Mouse (Mus musculus): ENCODE measurements around the gene Gen1. TPM values are rescaled to one million over a fixed set of nuclear protein-coding genes. Genes with fewer than 3 reads are reported as not detected.

Gene Gen1
- total and polyA plus RNA-seq, 2 experiments from 2014 or later = 0.51 to 0.99 TPM

GRCm38 (mm10) chr12:11286382-11286781 lies 20.8 kb upstream of the Gen1 start:
- no peak overlapping the region for H3K4me2 ChIP-seq (ENCODE audit: low read depth, low read length, poor library complexity, severe bottlenecking)
- no peaks in the 10 kb centered on the region for H3K9me3 ChIP-seq (ENCODE audit: low read length)
- DNase-seq (ENCODE audit: low spot score) (no peak), ATAC-seq (ENCODE audit: low FRiP score) (no peak)
- H3K27me3 ChIP-seq (ENCODE audit: insufficient read depth, low read length) = no peaks in the 10 kb centered on the region
- no peak overlapping the region for H3K4me3 ChIP-seq (ENCODE audit: low read depth, low read length)
- H3K36me3 ChIP-seq (ENCODE audit: insufficient read depth, low read length) = peaks cover 37% of the 10 kb centered on the region
- no peak overlapping the region for H3K27ac ChIP-seq (ENCODE audit: low read depth, low read length)
- no peaks in the 10 kb centered on the region for H3K4me1 ChIP-seq (ENCODE audit: insufficient read depth, low read length)
- no peak overlapping the region for H3K9ac ChIP-seq (replicated peaks; ENCODE audit: low read length, poor library complexity, severe bottlenecking)
- 93% methylated on average over 2 of the region's 2 CpGs for WGBS
- peak; percentile 16; the same call in 1 of the 2 replicates for TF ChIP-seq CTCF (IDR thresholded peaks at IDR 0.05)

- 90% methylated on average over 2 of the region's 2 CpGs for WGBS
- peaks cover 23% of the 10 kb centered on the region for H3K36me3 ChIP-seq (ENCODE audit: insufficient read depth, low read length)
- H3K9ac ChIP-seq (replicated peaks; ENCODE audit: low read length, poor library complexity, severe bottlenecking) = no peak overlapping the region
- no peaks in the 10 kb centered on the region for H3K27me3 ChIP-seq (ENCODE audit: insufficient read depth, low read length)
- H3K9me3 ChIP-seq (ENCODE audit: low read length) = no peaks in the 10 kb centered on the region
- DNase-seq (ENCODE audit: low spot score) = no peak
- no peak overlapping the region for H3K4me3 ChIP-seq (ENCODE audit: low read depth, low read length)
- H3K4me2 ChIP-seq (ENCODE audit: low read depth, low read length, poor library complexity, severe bottlenecking) = no peak overlapping the region
- no peak for ATAC-seq (ENCODE audit: low FRiP score)
- H3K27ac ChIP-seq (ENCODE audit: low read depth, low read length) = no peak overlapping the region
- H3K4me1 ChIP-seq (ENCODE audit: insufficient read depth, low read length) = no peaks in the 10 kb centered on the region
- TF ChIP-seq CTCF (IDR thresholded peaks at IDR 0.05) = no peak
These were observed 16.0 kb upstream of the Gen1 start for GRCm38 (mm10) chr12:11281584-11281983.

- Histone ChIP-seq H3K36me3 (ENCODE audit: insufficient read depth, low read length) (peaks cover 16% of the 10 kb centered on the region; the same call in 1 of the 2 replicates), H3K4me3 (ENCODE audit: low read depth, low read length) (no peak overlapping the region), H3K27me3 (ENCODE audit: insufficient read depth, low read length) (no peaks in the 10 kb centered on the region), H3K4me1 (ENCODE audit: insufficient read depth, low read length) (no peaks in the 10 kb centered on the region), H3K4me2 (ENCODE audit: low read depth, low read length, poor library complexity, severe bottlenecking) (no peak overlapping the region), H3K9ac (replicated peaks; ENCODE audit: low read length, poor library complexity, severe bottlenecking) (no peak overlapping the region), H3K9me3 (ENCODE audit: low read length) (no peaks in the 10 kb centered on the region), H3K27ac (ENCODE audit: low read depth, low read length) (no peak overlapping the region)
- 95% methylated on average over 3 of the region's 3 CpGs for WGBS
- ATAC-seq (ENCODE audit: low FRiP score) = no peak
- DNase-seq (ENCODE audit: low spot score) = no peak
- TF ChIP-seq CTCF (IDR thresholded peaks at IDR 0.05) = no peak
These were observed 14.3 kb upstream of the Gen1 start for GRCm38 (mm10) chr12:11279886-11280285.

DNA sequence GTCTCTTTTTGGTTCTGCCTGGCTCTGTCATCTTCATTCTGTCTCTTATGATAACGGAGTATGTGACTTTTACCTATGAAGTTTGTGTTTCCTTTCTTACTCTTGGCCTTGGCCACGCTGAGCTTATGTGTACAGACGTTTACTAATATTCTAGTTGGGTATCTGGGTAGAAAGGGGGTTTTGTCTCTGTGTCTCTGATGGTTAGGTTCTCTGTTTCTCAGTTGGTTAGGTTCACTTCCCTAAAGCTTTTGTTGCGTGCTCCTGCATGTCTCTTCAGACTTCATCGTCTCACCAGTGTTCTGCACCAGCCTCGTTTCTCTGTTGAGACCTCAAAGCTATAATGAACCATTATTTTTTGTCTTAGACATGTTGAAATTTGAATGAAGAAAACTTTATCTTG lies 11.6 kb upstream of the Gen1 start:
- Histone ChIP-seq H3K4me3 (ENCODE audit: low read depth, low read length) (no peak overlapping the region), H3K27ac (ENCODE audit: low read depth, low read length) (no peak overlapping the region), H3K9ac (replicated peaks; ENCODE audit: low read length, poor library complexity, severe bottlenecking) (no peak overlapping the region), H3K36me3 (ENCODE audit: insufficient read depth, low read length) (peaks cover 21% of the 10 kb centered on the region), H3K9me3 (ENCODE audit: low read length) (no peaks in the 10 kb centered on the region), H3K27me3 (ENCODE audit: insufficient read depth, low read length) (no peaks in the 10 kb centered on the region), H3K4me1 (ENCODE audit: insufficient read depth, low read length) (no peaks in the 10 kb centered on the region), H3K4me2 (ENCODE audit: low read depth, low read length, poor library complexity, severe bottlenecking) (no peak overlapping the region)
- 96% methylated on average over 6 of the region's 6 CpGs for WGBS
- no peak for DNase-seq (ENCODE audit: low spot score)
- no peak for ATAC-seq (ENCODE audit: low FRiP score)
- TF ChIP-seq CTCF (IDR thresholded peaks at IDR 0.05) = no peak

- ATAC-seq (ENCODE audit: low FRiP score) (no peak), DNase-seq (ENCODE audit: low spot score) (no peak)
- Histone ChIP-seq H3K9ac (replicated peaks; ENCODE audit: low read length, poor library complexity, severe bottlenecking) (no peak overlapping the region), H3K4me3 (ENCODE audit: low read depth, low read length) (no peak overlapping the region), H3K27me3 (ENCODE audit: insufficient read depth, low read length) (no peaks in the 10 kb centered on the region), H3K4me2 (ENCODE audit: low read depth, low read length, poor library complexity, severe bottlenecking) (no peak overlapping the region), H3K27ac (ENCODE audit: low read depth, low read length) (no peak overlapping the region), H3K9me3 (ENCODE audit: low read length) (no peaks in the 10 kb centered on the region), H3K36me3 (ENCODE audit: insufficient read depth, low read length) (peaks cover 21% of the 10 kb centered on the region), H3K4me1 (ENCODE audit: insufficient read depth, low read length) (no peaks in the 10 kb centered on the region)
- no peak for TF ChIP-seq CTCF (IDR thresholded peaks at IDR 0.05)
- WGBS = 91% methylated on average over 2 of the region's 2 CpGs
These were observed 11.0 kb upstream of the Gen1 start for GRCm38 (mm10) chr12:11276632-11277031.

- 91% methylated on average over 1 of the region's 1 CpGs for WGBS
- Histone ChIP-seq H3K36me3 (ENCODE audit: insufficient read depth, low read length) (peaks cover 18% of the 10 kb centered on the region), H3K4me3 (ENCODE audit: low read depth, low read length) (no peak overlapping the region), H3K9ac (replicated peaks; ENCODE audit: low read length, poor library complexity, severe bottlenecking) (no peak overlapping the region), H3K4me1 (ENCODE audit: insufficient read depth, low read length) (peaks cover 4% of the 10 kb centered on the region), H3K4me2 (ENCODE audit: low read depth, low read length, poor library complexity, severe bottlenecking) (no peak overlapping the region), H3K27me3 (ENCODE audit: insufficient read depth, low read length) (no peaks in the 10 kb centered on the region), H3K27ac (ENCODE audit: low read depth, low read length) (no peak overlapping the region), H3K9me3 (ENCODE audit: low read length) (no peaks in the 10 kb centered on the region)
- DNase-seq (ENCODE audit: low spot score) (no peak), ATAC-seq (ENCODE audit: low FRiP score) (no peak)
- TF ChIP-seq CTCF (IDR thresholded peaks at IDR 0.05) = no peak
These were observed 7.6 kb upstream of the Gen1 start for GRCm38 (mm10) chr12:11273185-11273584.

Measured in midbrain, postnatal 0 days (tissue).